Mouse (Mus musculus): ENCODE data around the gene Cybc1. TPM values are rescaled to one million over a fixed set of nuclear protein-coding genes. Genes with fewer than 3 reads are reported as not detected.

Cybc1 gene
- total RNA-seq, 2 experiments from 2014 or later, result 4.4 to 5.6 TPM

Other genes starting within 250 kb of the Cybc1 start
- 10 to 100 TPM; 50.2 to 56.9 TPM for gene Csnk1d, start 238.0 kb downstream of the Cybc1 start, total RNA-seq (2021)
- gene Cd7, start 189.9 kb downstream of the Cybc1 start, total RNA-seq (2021), result not detected
- gene Sectm1b, start 165.8 kb downstream of the Cybc1 start, total RNA-seq (2021), result not detected
- gene Sectm1a, start 148.1 kb downstream of the Cybc1 start, total RNA-seq (2021), result not detected
- gene Tex19.2, start 110.6 kb downstream of the Cybc1 start, total RNA-seq (2021), result not detected
- not detected for gene Tex19.1, start 83.2 kb downstream of the Cybc1 start, total RNA-seq (2021)
- gene Uts2r, start 69.1 kb downstream of the Cybc1 start, total RNA-seq (2021), result 1 to 10 TPM; 1.6 to 2.1 TPM
- gene Hexdc, start 24.9 kb downstream of the Cybc1 start, total RNA-seq (2021), result 1 to 10 TPM; 6.0 to 7.7 TPM
- gene Ogfod3, start 24.6 kb downstream of the Cybc1 start, total RNA-seq (2021), result 10 to 100 TPM; 10.0 to 12.0 TPM
- gene Narf, start 7.9 kb upstream of the Cybc1 start, total RNA-seq (2021), result 10 to 100 TPM; 40.9 to 56.1 TPM
- 10 to 100 TPM; 18.9 to 24.7 TPM for gene Foxk2, start 30.7 kb upstream of the Cybc1 start, total RNA-seq (2021)
- gene Wdr45b, start 125.1 kb upstream of the Cybc1 start, total RNA-seq (2021), result 10 to 100 TPM; 26.1 to 31.5 TPM
- 10 to 100 TPM; 14.7 to 20.5 TPM for gene Rab40b, start 158.9 kb upstream of the Cybc1 start, total RNA-seq (2021)
- gene Fn3krp, start 192.1 kb upstream of the Cybc1 start, total RNA-seq (2021), result 1 to 10 TPM; 4.4 to 5.1 TPM
- gene Fn3k, start 205.6 kb upstream of the Cybc1 start, total RNA-seq (2021), result 1 to 10 TPM; 6.7 to 7.8 TPM
- gene Tbcd, start 222.6 kb upstream of the Cybc1 start, total RNA-seq (2021), result 10 to 100 TPM; 13.6 to 14.1 TPM